Mouse (Mus musculus) ES-Bruce4 (cell line): ENCODE data around the gene Il17d.

ENCODE experiments used
- CTCF ChIP-seq: IDR thresholded peaks from one replicate; pipeline ENCODE4 v1.8.1; 2011; ENCODE audit warnings: low read depth, low read length
- EP300 ChIP-seq: IDR thresholded peaks from 2 replicates; pipeline ENCODE4 v1.6.1; 2011; ENCODE audit warnings: low read depth, low read length; ENCODE audit not compliant: insufficient read depth
- POLR2A ChIP-seq: IDR thresholded peaks from one replicate; pipeline ENCODE4 v1.8.1; 2011; ENCODE audit warnings: low read length; ENCODE audit not compliant: insufficient read depth

DNA sequence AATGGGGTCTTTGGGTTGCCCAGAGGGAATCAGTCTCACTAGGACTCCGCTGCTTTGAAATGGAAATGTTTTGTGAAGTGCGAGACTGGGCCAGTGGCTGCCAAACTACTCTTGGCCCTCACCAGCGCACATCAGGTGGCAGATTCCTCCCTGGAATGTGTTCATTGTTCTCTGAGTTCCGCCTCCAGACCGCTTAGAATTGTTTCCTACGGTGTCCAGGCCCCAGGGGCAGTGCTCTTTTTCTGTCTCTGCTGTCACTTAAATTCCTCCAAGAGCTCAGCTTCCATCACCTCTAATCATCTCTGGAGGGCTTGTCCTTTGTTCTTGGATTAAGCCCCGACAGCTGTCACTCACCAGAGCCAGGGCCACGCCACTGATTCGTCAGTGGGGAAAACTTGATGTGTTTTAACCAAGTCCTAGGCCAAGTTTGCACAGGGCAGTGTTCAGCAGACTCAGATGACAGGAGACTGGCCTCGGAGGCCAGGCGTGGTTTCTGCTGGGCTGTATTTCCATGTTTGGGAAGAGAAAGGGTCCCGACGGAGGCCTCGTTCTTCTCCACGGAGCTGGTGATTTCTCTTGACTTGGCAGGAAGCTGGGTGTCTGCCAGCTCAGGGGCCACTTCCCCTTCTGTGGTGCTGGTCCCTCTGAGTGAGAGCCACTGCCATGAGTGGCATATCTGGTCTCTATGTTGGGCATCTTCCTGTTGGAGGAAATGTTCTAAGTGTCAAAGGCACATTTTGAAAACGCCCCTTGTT is 12.9 kb downstream of the Il17d start:
- TF ChIP-seq POLR2A (no peak), CTCF (no peak), EP300 (peak; percentile 94)
